Mouse (Mus musculus) forebrain, embryonic 14.5 days (tissue): ENCODE measurements around the gene Pbx3. TPM values are rescaled to one million over a fixed set of nuclear protein-coding genes. Genes with fewer than 3 reads are reported as not detected.

Experiments
- ATAC-seq: fragments of 200-750 bp; cut with Nextera tagmentation; 2 replicates; pipeline ENCODE4 v1.8.0; 2017; ENCODE audit warnings: mild to moderate bottlenecking, moderate library complexity
- DNase-seq: peaks from one replicate; pipeline ENCODE4 v3.0.0-alpha.2; 2015; ENCODE audit warnings: low spot score
- H3K27ac ChIP-seq: fragments of 300-500 bp; sonication (generic); 2 replicates; pipeline ENCODE4 v1.5.1; 2014; ENCODE audit warnings: low read depth, mild to moderate bottlenecking, control low read depth, low read length, moderate library complexity
- H3K27me3 ChIP-seq: fragments of 300-500 bp; sonication (generic); replicated peaks from 2 replicates; pipeline ENCODE4 v1.6.1; 2014; ENCODE audit warnings: low read length, control low read depth, mixed read lengths; ENCODE audit not compliant: control insufficient read depth, insufficient read depth
- H3K36me3 ChIP-seq: fragments of 300-500 bp; sonication (generic); 2 replicates; pipeline ENCODE4 v1.6.1; 2014; ENCODE audit warnings: low read length, control low read depth; ENCODE audit not compliant: control insufficient read depth, insufficient read depth
- H3K4me1 ChIP-seq: fragments of 300-500 bp; sonication (generic); 2 replicates; pipeline ENCODE4 v1.6.1; 2014; ENCODE audit warnings: antibody characterized with exemption, low read length, control low read depth; ENCODE audit not compliant: control insufficient read depth, insufficient read depth
- H3K4me2 ChIP-seq: fragments of 300-500 bp; sonication (generic); 2 replicates; pipeline ENCODE4 v1.6.1; 2014; ENCODE audit warnings: mild to moderate bottlenecking, control low read depth, low read length
- H3K4me3 ChIP-seq: fragments of 300-500 bp; sonication (generic); 2 replicates; pipeline ENCODE4 v1.5.1; 2014; ENCODE audit warnings: low read depth, low read length, control low read depth
- H3K9ac ChIP-seq: fragments of 300-500 bp; sonication (generic); 2 replicates; pipeline ENCODE4 v1.6.1; 2014; ENCODE audit warnings: mild to moderate bottlenecking, low read length, control low read depth, moderate library complexity
- H3K9me3 ChIP-seq: fragments of 300-500 bp; sonication (generic); replicated peaks from 2 replicates; pipeline ENCODE4 v1.6.1; 2016; ENCODE audit warnings: low read length, control low read depth, mixed read lengths; ENCODE audit not compliant: control insufficient read depth
- WGBS: fragments of 180-500 bp; shearing (Covaris S2); extraction: QIAGEN DNeasy Blood & Tissue Kit; methylation state at CpG from one replicate; pipeline ENCODE4 v1.1.7; 2014; 5-methylcytosine and 5-hydroxymethylcytosine counted together
- polyA plus RNA-seq: library from polyadenylated mRNA; unstranded; fragments of >200 nt; fragmentation: Nextera tagmentation; extraction: Ambion mirVana; gene quantifications from 2 replicates; pipeline ENCODE4 v1.2.1, GENCODE M21; 2014

Pbx3 gene
- polyA plus RNA-seq, 1 experiment from 2014 or later: 60.3 TPM

GRCm38 (mm10) chr2:34275630-34276193 lies 97.2 kb downstream of the Pbx3 start:
- DNase-seq: peak; percentile 69
- Histone ChIP-seq H3K27me3 (no peaks in the 10 kb centered on the region), H3K9me3 (no peaks in the 10 kb centered on the region), H3K9ac (no peak overlapping the region), H3K36me3 (no peaks in the 10 kb centered on the region), H3K4me2 (0 out of 2 replicates have a peak overlapping the region, but pooled peaks have one; percentile 9), H3K27ac (no peak overlapping the region), H3K4me3 (no peak overlapping the region), H3K4me1 (peaks cover 21% of the 10 kb centered on the region)
- 24% methylated on average over 10 of the region's 10 CpGs for WGBS
- peak; percentile 80 for ATAC-seq

DNA sequence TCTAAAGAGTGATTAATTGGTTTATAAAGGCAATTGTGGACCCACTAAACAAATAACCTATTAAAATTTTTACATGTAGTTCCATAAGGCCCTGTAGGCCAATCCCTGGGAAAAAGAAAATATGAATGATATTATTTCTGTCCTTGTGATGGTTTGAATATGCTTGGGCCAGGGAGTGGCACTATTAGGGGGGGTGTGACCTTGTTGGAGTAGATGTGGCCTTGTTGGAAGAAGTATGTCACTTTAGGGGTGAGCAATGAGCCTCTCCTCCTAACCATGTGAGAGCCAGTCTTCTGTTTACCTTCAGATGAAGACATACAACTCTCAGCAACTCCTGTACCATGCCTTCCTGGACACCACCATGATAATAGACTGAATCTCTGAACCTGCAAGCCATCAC lies 110.9 kb downstream of the Pbx3 start:
- Histone ChIP-seq H3K36me3 (no peaks in the 10 kb centered on the region), H3K9ac (no peak overlapping the region), H3K4me1 (peaks cover 16% of the 10 kb centered on the region), H3K4me3 (no peak overlapping the region), H3K4me2 (no peak overlapping the region), H3K9me3 (no peaks in the 10 kb centered on the region), H3K27ac (no peak overlapping the region), H3K27me3 (no peaks in the 10 kb centered on the region)
- no peak for DNase-seq
- ATAC-seq: no peak

GRCm38 (mm10) chr2:34260653-34261076 lies 112.3 kb downstream of the Pbx3 start:
- WGBS: 14% methylated on average over 4 of the region's 4 CpGs
- H3K9ac ChIP-seq: no peak overlapping the region
- ATAC-seq: peak; percentile 46; the same call in 1 of the 2 replicates
- 0 out of 2 replicates have a peak overlapping the region, but pooled peaks have one; percentile 23 for H3K27ac ChIP-seq
- no peaks in the 10 kb centered on the region for H3K9me3 ChIP-seq
- peak; percentile 58 for DNase-seq
- no peak overlapping the region for H3K4me3 ChIP-seq
- H3K4me1 ChIP-seq: peaks cover 27% of the 10 kb centered on the region
- H3K4me2 ChIP-seq: no peak overlapping the region
- no peaks in the 10 kb centered on the region for H3K27me3 ChIP-seq
- no peaks in the 10 kb centered on the region for H3K36me3 ChIP-seq

DNA sequence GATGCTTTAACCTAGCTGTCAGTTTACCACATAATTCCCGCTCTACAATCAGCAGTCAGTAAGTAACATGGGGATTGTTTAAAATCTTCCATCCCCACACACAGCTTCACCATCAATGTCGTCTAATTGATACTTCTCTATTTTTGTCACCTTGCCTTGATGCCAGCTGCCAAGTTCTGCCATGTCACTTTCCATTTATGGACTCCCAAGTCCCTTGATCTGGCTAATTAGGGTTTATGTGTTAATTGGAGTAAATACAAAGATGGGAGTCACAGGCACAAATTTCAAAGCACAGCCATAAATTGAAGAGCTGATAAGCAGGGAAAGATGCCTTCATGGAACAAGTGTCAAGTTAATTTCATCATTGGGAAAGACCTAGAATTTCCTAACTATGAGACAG lies 114.7 kb downstream of the Pbx3 start:
- Histone ChIP-seq H3K9me3 (no peaks in the 10 kb centered on the region), H3K4me3 (no peak overlapping the region), H3K4me1 (peaks cover 27% of the 10 kb centered on the region), H3K36me3 (no peaks in the 10 kb centered on the region), H3K9ac (no peak overlapping the region), H3K27me3 (no peaks in the 10 kb centered on the region), H3K27ac (no peak overlapping the region), H3K4me2 (no peak overlapping the region)
- no peak; the same call in 1 of the 2 replicates for ATAC-seq
- WGBS: 15% methylated on average over 2 of the region's 2 CpGs
- DNase-seq: peak; percentile 83

- Histone ChIP-seq H3K36me3 (no peaks in the 10 kb centered on the region), H3K9me3 (no peaks in the 10 kb centered on the region), H3K4me3 (no peak overlapping the region), H3K4me2 (no peak overlapping the region), H3K27ac (no peak overlapping the region), H3K4me1 (peaks cover 27% of the 10 kb centered on the region), H3K27me3 (no peaks in the 10 kb centered on the region), H3K9ac (no peak overlapping the region)
- 78% methylated on average over 2 of the region's 2 CpGs for WGBS
- no peak for ATAC-seq
- DNase-seq: no peak
Measured at GRCm38 (mm10) chr2:34257611-34258010, 115.3 kb downstream of the Pbx3 start.

- H3K27me3 ChIP-seq: no peaks in the 10 kb centered on the region
- ATAC-seq (peak; percentile 79), DNase-seq (peak; percentile 88)
- H3K4me3 ChIP-seq: no peak overlapping the region
- 43% methylated on average over 6 of the region's 6 CpGs for WGBS
- H3K4me1 ChIP-seq: peaks cover 27% of the 10 kb centered on the region
- no peaks in the 10 kb centered on the region for H3K9me3 ChIP-seq
- no peak overlapping the region for H3K4me2 ChIP-seq
- H3K36me3 ChIP-seq: no peaks in the 10 kb centered on the region
- no peak overlapping the region for H3K9ac ChIP-seq
- H3K27ac ChIP-seq: no peak overlapping the region
Measured at GRCm38 (mm10) chr2:34256000-34256553, 116.9 kb downstream of the Pbx3 start.

DNA sequence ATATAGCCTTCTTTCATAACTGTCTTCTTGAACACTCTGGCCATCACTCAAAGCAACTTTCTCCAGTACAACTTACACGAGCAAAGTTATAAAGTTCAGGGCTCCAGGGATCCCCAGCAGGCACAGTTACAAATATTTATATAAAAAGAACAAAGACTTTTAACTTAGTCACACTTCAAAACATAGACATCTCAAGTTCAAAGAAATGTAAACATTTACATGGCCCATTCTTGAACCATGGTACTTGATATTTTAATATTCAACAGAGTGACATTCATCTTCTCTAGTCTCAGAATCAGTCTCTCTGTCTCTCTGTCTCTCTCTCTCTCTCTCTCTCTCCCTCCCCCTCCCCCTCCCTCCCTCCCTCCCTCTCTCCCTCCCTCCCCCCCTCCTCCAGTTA lies 119.3 kb downstream of the Pbx3 start:
- no peak overlapping the region for H3K4me3 ChIP-seq
- DNase-seq (no peak), ATAC-seq (no peak)
- 54% methylated on average over 1 of the region's 1 CpGs for WGBS
- H3K9ac ChIP-seq: no peak overlapping the region
- H3K9me3 ChIP-seq: no peaks in the 10 kb centered on the region
- H3K36me3 ChIP-seq: no peaks in the 10 kb centered on the region
- H3K4me1 ChIP-seq: peaks cover 32% of the 10 kb centered on the region
- no peak overlapping the region for H3K27ac ChIP-seq
- no peak overlapping the region for H3K4me2 ChIP-seq
- H3K27me3 ChIP-seq: no peaks in the 10 kb centered on the region

DNA sequence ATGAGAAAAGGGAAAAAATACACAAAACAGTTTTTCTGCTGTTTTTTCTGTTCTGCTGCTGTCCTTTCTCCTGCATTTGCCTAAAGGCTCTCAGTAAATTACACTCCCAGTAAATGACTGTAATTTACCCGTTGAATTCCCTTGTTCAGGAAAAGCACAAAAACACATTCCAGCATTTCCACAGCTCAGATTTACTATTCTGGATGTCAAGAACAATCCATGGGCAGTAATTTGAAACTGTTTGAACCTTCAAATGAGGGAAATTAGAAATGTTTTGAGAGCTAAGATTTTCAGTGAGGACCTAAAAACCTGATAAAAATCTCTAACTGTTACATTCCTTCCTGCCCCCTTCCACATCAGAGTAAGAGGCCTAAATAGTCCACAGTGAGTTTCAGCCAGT lies 119.8 kb downstream of the Pbx3 start:
- ATAC-seq (no peak), DNase-seq (peak; percentile 48)
- WGBS: 28% methylated on average over 1 of the region's 1 CpGs
- Histone ChIP-seq H3K4me1 (peaks cover 35% of the 10 kb centered on the region), H3K9me3 (no peaks in the 10 kb centered on the region), H3K27ac (no peak overlapping the region), H3K4me3 (no peak overlapping the region), H3K9ac (0 out of 2 replicates have a peak overlapping the region, but pooled peaks have one; percentile 25), H3K4me2 (no peak overlapping the region), H3K27me3 (no peaks in the 10 kb centered on the region), H3K36me3 (no peaks in the 10 kb centered on the region)

- Histone ChIP-seq H3K4me1 (peaks cover 28% of the 10 kb centered on the region), H3K4me3 (no peak overlapping the region), H3K9me3 (no peaks in the 10 kb centered on the region), H3K27ac (no peak overlapping the region), H3K9ac (no peak overlapping the region), H3K4me2 (no peak overlapping the region), H3K36me3 (no peaks in the 10 kb centered on the region), H3K27me3 (no peaks in the 10 kb centered on the region)
- 35% methylated on average over 3 of the region's 3 CpGs for WGBS
- no peak for ATAC-seq
- DNase-seq: no peak
Measured at GRCm38 (mm10) chr2:34252286-34252685, 120.7 kb downstream of the Pbx3 start.
